Mouse (Mus musculus) forebrain, embryonic 10.5 days (tissue): ENCODE measurements at regions not wholly inside any gene's neighbourhood (a gene's known extent, or its start where the extent isn't known, plus 50 kb on each side); places are given as distances from the start of the nearest gene placed in this dataset.

Source experiments
- DNase-seq: peaks from one replicate; pipeline ENCODE4 v3.0.0-alpha.2; 2017; ENCODE audit warnings: low spot score; ENCODE audit errors: extremely low spot score
- H3K27ac ChIP-seq: fragments of 300-500 bp; sonication (generic); 2 replicates; pipeline ENCODE4 v1.5.1; 2016; ENCODE audit warnings: mild to moderate bottlenecking
- H3K27me3 ChIP-seq: fragments of 300-500 bp; sonication (generic); 2 replicates; pipeline ENCODE4 v1.6.1; 2016; ENCODE audit warnings: mild to moderate bottlenecking; ENCODE audit not compliant: poor library complexity, severe bottlenecking
- H3K36me3 ChIP-seq: fragments of 300-500 bp; sonication (generic); replicated peaks from 2 replicates; pipeline ENCODE4 v1.6.1; 2016; ENCODE audit warnings: mild to moderate bottlenecking, moderate library complexity
- H3K4me1 ChIP-seq: fragments of 300-500 bp; sonication (generic); 2 replicates; pipeline ENCODE4 v1.6.1; 2016
- H3K4me3 ChIP-seq: fragments of 300-500 bp; sonication (generic); 2 replicates; pipeline ENCODE4 v1.5.1; 2016; ENCODE audit warnings: mild to moderate bottlenecking, moderate library complexity
- H3K9me3 ChIP-seq: fragments of 300-500 bp; sonication (generic); 2 replicates; pipeline ENCODE4 v1.6.1; 2016; ENCODE audit warnings: mild to moderate bottlenecking, moderate library complexity
- WGBS: fragments of 180-500 bp; shearing (Covaris S2); methylation state at CpG from one replicate; pipeline ENCODE4 v1.1.7; 2016; 5-methylcytosine and 5-hydroxymethylcytosine counted together

DNA sequence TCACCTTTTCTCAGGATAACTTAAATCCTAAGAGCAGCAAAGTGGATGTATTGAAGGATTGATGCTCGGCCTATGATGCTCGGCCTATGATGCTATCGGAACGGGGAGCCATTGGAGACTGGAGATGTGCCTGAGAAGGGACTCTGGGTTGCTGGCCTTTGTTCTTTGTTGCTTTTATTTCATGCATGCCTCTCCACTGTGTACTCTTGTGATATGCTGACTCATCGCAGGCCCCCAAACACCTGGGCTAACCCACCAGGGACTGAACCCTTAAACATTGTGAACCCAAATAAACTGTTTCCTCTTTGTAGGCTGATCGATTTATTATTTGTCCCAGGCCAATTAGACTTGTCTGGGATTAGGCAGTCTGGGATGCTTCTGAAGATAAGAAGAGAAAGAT lies 61.9 kb downstream of the Pdcl3 start:
- peaks cover 18% of the 10 kb centered on the region for H3K9me3 ChIP-seq
- H3K36me3 ChIP-seq, result no peaks in the 10 kb centered on the region
- H3K27ac ChIP-seq, result peak overlapping the region; percentile 86
- peaks cover 28% of the 10 kb centered on the region for H3K4me1 ChIP-seq
- H3K4me3 ChIP-seq, result no peak overlapping the region
- 85% methylated on average over 6 of the region's 6 CpGs for WGBS
- H3K27me3 ChIP-seq, result no peaks in the 10 kb centered on the region
- no peak for DNase-seq

- Histone ChIP-seq H3K4me3 (no peak overlapping the region), H3K9me3 (no peaks in the 10 kb centered on the region), H3K27me3 (no peaks in the 10 kb centered on the region), H3K27ac (no peak overlapping the region), H3K36me3 (no peaks in the 10 kb centered on the region), H3K4me1 (no peaks in the 10 kb centered on the region)
- WGBS, result 72% methylated on average over 6 of the region's 6 CpGs
- DNase-seq, result no peak
These were observed 71.9 kb downstream of the Pdcl3 start for GRCm38 (mm10) chr1:39057304-39057703.

GRCm38 (mm10) chr1:39062509-39062908 lies 77.1 kb downstream of the Pdcl3 start:
- no peak for DNase-seq
- H3K27me3 ChIP-seq, result no peaks in the 10 kb centered on the region
- WGBS, result 88% methylated on average over 6 of the region's 6 CpGs
- no peak overlapping the region for H3K27ac ChIP-seq
- no peak overlapping the region for H3K4me3 ChIP-seq
- no peaks in the 10 kb centered on the region for H3K36me3 ChIP-seq
- no peaks in the 10 kb centered on the region for H3K9me3 ChIP-seq
- H3K4me1 ChIP-seq, result no peaks in the 10 kb centered on the region

- no peaks in the 10 kb centered on the region for H3K4me1 ChIP-seq
- DNase-seq, result no peak
- H3K27ac ChIP-seq, result no peak overlapping the region
- no peaks in the 10 kb centered on the region for H3K27me3 ChIP-seq
- H3K9me3 ChIP-seq, result no peaks in the 10 kb centered on the region
- WGBS, result 84% methylated on average over 13 of the region's 13 CpGs
- no peak overlapping the region for H3K4me3 ChIP-seq
- H3K36me3 ChIP-seq, result no peaks in the 10 kb centered on the region
These were observed 78.4 kb downstream of the Pdcl3 start for GRCm38 (mm10) chr1:39063666-39064385.

DNA sequence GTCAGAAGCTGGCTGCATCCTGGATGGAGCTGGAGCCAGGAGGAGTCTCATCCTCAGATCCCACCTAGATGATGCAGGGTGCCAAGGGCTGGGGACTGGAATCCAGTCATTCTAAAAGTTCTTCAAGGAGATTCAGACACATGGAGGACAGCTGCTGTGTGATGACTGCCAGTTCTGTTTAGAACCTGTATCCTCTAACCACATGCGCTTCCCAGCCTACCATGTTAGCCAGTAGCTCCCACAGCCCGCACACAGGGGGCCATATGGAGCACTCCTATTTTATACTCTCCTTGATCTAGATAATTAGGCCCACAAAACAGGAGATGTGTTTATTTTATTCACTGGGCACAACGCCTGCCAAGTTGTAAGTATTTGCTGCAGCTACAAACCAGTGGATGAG lies 79.4 kb downstream of the Pdcl3 start:
- Histone ChIP-seq H3K36me3 (no peaks in the 10 kb centered on the region), H3K27me3 (no peaks in the 10 kb centered on the region), H3K4me3 (no peak overlapping the region), H3K9me3 (no peaks in the 10 kb centered on the region), H3K4me1 (peaks cover 8% of the 10 kb centered on the region), H3K27ac (no peak overlapping the region)
- no peak for DNase-seq
- 93% methylated on average over 3 of the region's 3 CpGs for WGBS

- Histone ChIP-seq H3K27ac (no peak overlapping the region), H3K27me3 (no peaks in the 10 kb centered on the region), H3K4me3 (no peak overlapping the region), H3K36me3 (no peaks in the 10 kb centered on the region), H3K4me1 (peaks cover 15% of the 10 kb centered on the region), H3K9me3 (no peaks in the 10 kb centered on the region; the same call in 1 of the 2 replicates)
- DNase-seq, result no peak
- WGBS, result 67% methylated on average over 3 of the region's 3 CpGs
These were observed 82.5 kb downstream of the Pdcl3 start for GRCm38 (mm10) chr1:39067901-39068300.

DNA sequence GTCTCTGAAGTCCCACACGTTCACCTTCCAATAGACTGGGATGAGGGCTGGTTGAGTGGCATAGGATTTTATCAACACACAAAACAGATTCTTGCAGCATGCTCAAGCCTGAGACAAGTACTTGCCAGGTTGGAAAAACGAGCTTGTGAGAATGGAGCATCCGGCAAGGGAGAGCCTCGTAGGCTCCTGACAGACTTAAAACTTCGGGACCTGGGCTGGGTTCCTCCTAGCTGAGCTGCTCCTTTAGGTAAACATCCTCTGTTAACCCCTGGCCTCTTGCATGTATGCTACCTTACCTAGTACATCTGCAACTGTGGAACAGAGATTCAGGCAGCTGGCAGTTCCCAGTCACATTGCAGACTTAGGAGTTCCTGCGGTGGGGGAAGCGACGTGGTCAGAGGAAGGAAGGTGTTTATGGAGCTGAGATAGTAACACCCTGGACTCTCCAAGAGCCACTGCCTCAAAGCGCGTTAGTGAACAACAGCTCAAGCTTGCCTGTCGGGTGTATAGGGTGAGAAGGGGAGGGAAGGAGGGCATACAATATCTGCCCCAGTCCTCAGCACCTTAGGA lies 83.8 kb downstream of the Pdcl3 start:
- H3K4me3 ChIP-seq, result no peak overlapping the region
- DNase-seq, result no peak
- H3K4me1 ChIP-seq, result peaks cover 15% of the 10 kb centered on the region
- H3K9me3 ChIP-seq, result no peaks in the 10 kb centered on the region; the same call in 1 of the 2 replicates
- H3K36me3 ChIP-seq, result no peaks in the 10 kb centered on the region
- WGBS, result 82% methylated on average over 11 of the region's 11 CpGs
- H3K27me3 ChIP-seq, result no peaks in the 10 kb centered on the region
- no peak overlapping the region for H3K27ac ChIP-seq

GRCm38 (mm10) chr1:39069676-39070075 lies 84.3 kb downstream of the Pdcl3 start:
- Histone ChIP-seq H3K9me3 (no peaks in the 10 kb centered on the region; the same call in 1 of the 2 replicates), H3K4me1 (peaks cover 15% of the 10 kb centered on the region), H3K27ac (no peak overlapping the region), H3K36me3 (no peaks in the 10 kb centered on the region), H3K27me3 (no peaks in the 10 kb centered on the region), H3K4me3 (no peak overlapping the region)
- 70% methylated on average over 7 of the region's 7 CpGs for WGBS
- DNase-seq, result no peak

- Histone ChIP-seq H3K36me3 (no peaks in the 10 kb centered on the region), H3K27ac (no peak overlapping the region), H3K4me1 (no peaks in the 10 kb centered on the region), H3K27me3 (no peaks in the 10 kb centered on the region), H3K4me3 (no peak overlapping the region), H3K9me3 (no peaks in the 10 kb centered on the region; the same call in 1 of the 2 replicates)
- DNase-seq, result no peak
- WGBS, result 87% methylated on average over 5 of the region's 5 CpGs
These were observed 90.6 kb downstream of the Pdcl3 start for GRCm38 (mm10) chr1:39075966-39076365.

DNA sequence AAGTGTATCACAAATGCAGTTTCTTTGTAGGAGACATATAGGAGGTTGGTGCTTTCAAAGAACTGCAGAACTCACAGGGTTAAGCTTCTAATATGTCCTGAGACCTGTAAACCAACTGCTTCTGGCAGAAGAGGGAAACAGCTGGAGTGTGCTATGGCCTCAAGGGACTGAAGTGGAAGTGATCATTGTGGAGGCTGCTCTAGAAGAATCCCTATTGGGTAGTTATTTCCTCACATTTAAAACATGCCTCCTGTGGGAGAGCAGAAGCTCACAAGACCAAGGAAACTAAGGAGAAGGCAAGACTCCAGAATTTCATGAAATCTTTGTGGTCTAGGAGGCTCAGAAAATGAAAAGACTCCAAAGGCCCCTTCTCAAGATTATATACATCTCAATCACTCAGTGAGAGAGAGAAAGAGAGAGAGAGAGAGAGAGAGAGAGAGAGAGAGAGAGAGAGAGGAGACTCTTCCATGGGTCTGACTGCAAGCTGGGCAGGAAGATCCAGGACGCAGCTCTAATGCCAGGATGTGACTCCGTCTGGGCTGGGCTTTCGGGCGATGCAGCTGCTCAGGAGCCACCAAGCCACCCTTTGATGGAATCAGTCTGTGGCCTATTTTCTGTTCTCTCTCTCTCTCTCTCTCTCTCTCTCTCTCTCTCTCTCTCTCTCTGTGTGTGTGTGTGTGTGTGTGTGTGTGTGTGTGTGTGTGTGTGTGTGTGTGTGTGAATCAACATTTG lies 93.3 kb downstream of the Pdcl3 start:
- H3K4me1 ChIP-seq, result no peaks in the 10 kb centered on the region
- WGBS, result 83% methylated on average over 4 of the region's 4 CpGs
- no peak overlapping the region for H3K27ac ChIP-seq
- H3K27me3 ChIP-seq, result no peaks in the 10 kb centered on the region
- no peak overlapping the region for H3K4me3 ChIP-seq
- no peaks in the 10 kb centered on the region for H3K36me3 ChIP-seq
- DNase-seq, result no peak
- H3K9me3 ChIP-seq, result no peaks in the 10 kb centered on the region; the same call in 1 of the 2 replicates

GRCm38 (mm10) chr1:39083911-39084826 lies 98.8 kb downstream of the Pdcl3 start:
- Histone ChIP-seq H3K9me3 (no peaks in the 10 kb centered on the region; the same call in 1 of the 2 replicates), H3K27ac (no peak overlapping the region), H3K4me1 (no peaks in the 10 kb centered on the region), H3K27me3 (no peaks in the 10 kb centered on the region), H3K4me3 (no peak overlapping the region), H3K36me3 (no peaks in the 10 kb centered on the region)
- WGBS, result 90% methylated on average over 7 of the region's 7 CpGs
- DNase-seq, result no peak

- Histone ChIP-seq H3K27me3 (no peaks in the 10 kb centered on the region), H3K36me3 (no peaks in the 10 kb centered on the region), H3K9me3 (no peaks in the 10 kb centered on the region), H3K4me1 (no peaks in the 10 kb centered on the region), H3K27ac (no peak overlapping the region), H3K4me3 (no peak overlapping the region)
- no peak for DNase-seq
- WGBS, result 91% methylated on average over 11 of the region's 11 CpGs
These were observed 100.9 kb downstream of the Pdcl3 start for GRCm38 (mm10) chr1:39086273-39086672.
